Mouse (Mus musculus) midbrain, embryonic 12.5 days (tissue): ENCODE results near the gene Mex3a. TPM values are rescaled to one million over a fixed set of nuclear protein-coding genes. Genes with fewer than 3 reads are reported as not detected.
A peak's percentile ranks its signal among the peaks of the same experiment; 100 is the strongest.

Experiments used
- ATAC-seq: fragments of 200-750 bp; cut with Nextera tagmentation; 2 replicates; pipeline ENCODE4 v1.8.0; 2017; ENCODE audit warnings: low read depth, moderate TSS enrichment, moderate library complexity; ENCODE audit not compliant: low FRiP score
- H3K27ac ChIP-seq: fragments of 300-500 bp; sonication (generic); replicated peaks from 2 replicates; pipeline ENCODE4 v1.5.1; 2016; ENCODE audit warnings: mild to moderate bottlenecking
- H3K27me3 ChIP-seq: fragments of 300-500 bp; sonication (generic); 2 replicates; pipeline ENCODE4 v1.6.1; 2016; ENCODE audit warnings: mild to moderate bottlenecking
- H3K36me3 ChIP-seq: fragments of 300-500 bp; sonication (generic); 2 replicates; pipeline ENCODE4 v1.6.1; 2016
- H3K4me1 ChIP-seq: fragments of 300-500 bp; sonication (generic); 2 replicates; pipeline ENCODE4 v1.6.1; 2016
- H3K4me2 ChIP-seq: fragments of 300-500 bp; sonication (generic); replicated peaks from 2 replicates; pipeline ENCODE4 v1.6.1; 2016; ENCODE audit warnings: mild to moderate bottlenecking, moderate library complexity
- H3K4me3 ChIP-seq: fragments of 300-500 bp; sonication (generic); 2 replicates; pipeline ENCODE4 v1.5.1; 2016; ENCODE audit warnings: mild to moderate bottlenecking
- H3K9ac ChIP-seq: fragments of 300-500 bp; sonication (generic); replicated peaks from 2 replicates; pipeline ENCODE4 v1.6.1; 2016; ENCODE audit warnings: mild to moderate bottlenecking, moderate library complexity
- H3K9me3 ChIP-seq: fragments of 300-500 bp; sonication (generic); 2 replicates; pipeline ENCODE4 v1.6.1; 2016; ENCODE audit warnings: mild to moderate bottlenecking
- WGBS: fragments of 180-500 bp; shearing (Covaris S2); methylation state at CpG from one replicate; pipeline ENCODE4 v1.1.7; 2016; 5-methylcytosine and 5-hydroxymethylcytosine counted together
- polyA plus RNA-seq: library from polyadenylated mRNA; unstranded; fragments of >200 nt; fragmentation: Nextera tagmentation; extraction: Ambion mirVana; gene quantifications from 2 replicates; pipeline ENCODE4 v1.2.1, GENCODE M21; 2016

Gene Mex3a
- polyA plus RNA-seq, 1 experiment from 2014 or later = 47.8 TPM

- peak overlapping the region; percentile 99 for H3K27ac ChIP-seq
- peak; percentile 85 for ATAC-seq
- WGBS = 1% methylated on average over 46 of the region's 63 CpGs
- H3K9me3 ChIP-seq = no peaks in the 10 kb centered on the region
- H3K27me3 ChIP-seq = no peaks in the 10 kb centered on the region
- H3K4me1 ChIP-seq = peaks cover 63% of the 10 kb centered on the region
- peak overlapping the region; percentile 96 for H3K4me3 ChIP-seq
- H3K36me3 ChIP-seq = peaks cover 12% of the 10 kb centered on the region
- peak overlapping the region; percentile 100 for H3K9ac ChIP-seq
- peak overlapping the region; percentile 95 for H3K4me2 ChIP-seq
Observed at GRCm38 (mm10) chr3:88531348-88532298, 572 bp upstream of the Mex3a start.

GRCm38 (mm10) chr3:88532689-88533511, 705 bp downstream of the Mex3a start:
- peak overlapping the region; percentile 100 for H3K9ac ChIP-seq
- H3K4me3 ChIP-seq = peak overlapping the region; percentile 96
- H3K4me1 ChIP-seq = peaks cover 65% of the 10 kb centered on the region
- H3K36me3 ChIP-seq = peaks cover 25% of the 10 kb centered on the region
- peak; percentile 24 for ATAC-seq
- no peaks in the 10 kb centered on the region for H3K9me3 ChIP-seq
- H3K4me2 ChIP-seq = peak overlapping the region; percentile 96
- peak overlapping the region; percentile 99 for H3K27ac ChIP-seq
- no peaks in the 10 kb centered on the region for H3K27me3 ChIP-seq
- under 1% methylated on average over 40 of the region's 40 CpGs for WGBS

- H3K9ac ChIP-seq = peak overlapping the region; percentile 100
- peak overlapping the region; percentile 99 for H3K27ac ChIP-seq
- 0% methylated on average over 5 of the region's 5 CpGs for WGBS
- no peaks in the 10 kb centered on the region for H3K27me3 ChIP-seq
- no peaks in the 10 kb centered on the region for H3K9me3 ChIP-seq
- ATAC-seq = no peak
- peak overlapping the region; percentile 96 for H3K4me3 ChIP-seq
- peaks cover 66% of the 10 kb centered on the region for H3K4me1 ChIP-seq
- H3K36me3 ChIP-seq = peaks cover 33% of the 10 kb centered on the region
- H3K4me2 ChIP-seq = peak overlapping the region; percentile 96
Observed at GRCm38 (mm10) chr3:88533706-88534105, 1.5 kb downstream of the Mex3a start.

GRCm38 (mm10) chr3:88535005-88535404, 2.8 kb downstream of the Mex3a start:
- ATAC-seq = no peak
- WGBS = 0% methylated on average over 3 of the region's 3 CpGs
- H3K9me3 ChIP-seq = no peaks in the 10 kb centered on the region
- peak overlapping the region; percentile 99 for H3K27ac ChIP-seq
- peaks cover 36% of the 10 kb centered on the region for H3K36me3 ChIP-seq
- H3K9ac ChIP-seq = peak overlapping the region; percentile 100
- peak overlapping the region; percentile 96 for H3K4me2 ChIP-seq
- H3K4me1 ChIP-seq = peaks cover 63% of the 10 kb centered on the region
- peak overlapping the region; percentile 96 for H3K4me3 ChIP-seq
- no peaks in the 10 kb centered on the region for H3K27me3 ChIP-seq

- Histone ChIP-seq H3K4me1 (peaks cover 63% of the 10 kb centered on the region), H3K4me3 (peak overlapping the region; percentile 96), H3K9ac (peak overlapping the region; percentile 100), H3K27me3 (no peaks in the 10 kb centered on the region), H3K36me3 (peaks cover 41% of the 10 kb centered on the region), H3K9me3 (no peaks in the 10 kb centered on the region), H3K4me2 (peak overlapping the region; percentile 96), H3K27ac (peak overlapping the region; percentile 99)
- ATAC-seq = no peak
- WGBS = 24% methylated on average over 4 of the region's 4 CpGs
Observed at GRCm38 (mm10) chr3:88535527-88535926, 3.3 kb downstream of the Mex3a start.

GRCm38 (mm10) chr3:88536103-88536930, 4.1 kb downstream of the Mex3a start:
- no peak for ATAC-seq
- H3K9ac ChIP-seq = peak overlapping the region; percentile 100
- no peaks in the 10 kb centered on the region for H3K27me3 ChIP-seq
- H3K9me3 ChIP-seq = no peaks in the 10 kb centered on the region
- H3K36me3 ChIP-seq = peaks cover 45% of the 10 kb centered on the region
- 5% methylated on average over 64 of the region's 64 CpGs for WGBS
- H3K4me3 ChIP-seq = peak overlapping the region; percentile 96
- H3K27ac ChIP-seq = peak overlapping the region; percentile 99
- peaks cover 68% of the 10 kb centered on the region for H3K4me1 ChIP-seq
- peak overlapping the region; percentile 96 for H3K4me2 ChIP-seq

- peak overlapping the region; percentile 99 for H3K27ac ChIP-seq
- ATAC-seq = no peak
- H3K36me3 ChIP-seq = peaks cover 45% of the 10 kb centered on the region
Observed at GRCm38 (mm10) chr3:88537146-88537545, 5.0 kb downstream of the Mex3a start.

GRCm38 (mm10) chr3:88538271-88539145, 6.3 kb downstream of the Mex3a start:
- Histone ChIP-seq H3K4me1 (peaks cover 70% of the 10 kb centered on the region), H3K27ac (peak overlapping the region; percentile 99), H3K27me3 (no peaks in the 10 kb centered on the region), H3K36me3 (peaks cover 45% of the 10 kb centered on the region), H3K9me3 (no peaks in the 10 kb centered on the region), H3K4me3 (peak overlapping the region; percentile 24), H3K9ac (peak overlapping the region; percentile 100), H3K4me2 (peak overlapping the region; percentile 96)
- WGBS = 13% methylated on average over 9 of the region's 9 CpGs
- ATAC-seq = peak; percentile 10; the same call in 1 of the 2 replicates

More at GRCm38 (mm10) chr3:88537146-88537545, 5.0 kb downstream of the Mex3a start:
- whole genome bisulfite sequencing = 53% methylated on average over 6 of the region's 6 CpGs
- Histone ChIP-seq H3K27me3 (no peaks in the 10 kb centered on the region), H3K4me1 (peaks cover 70% of the 10 kb centered on the region), H3K9ac (peak overlapping the region; percentile 100), H3K4me2 (peak overlapping the region; percentile 96), H3K4me3 (peak overlapping the region; percentile 96), H3K9me3 (no peaks in the 10 kb centered on the region)

GRCm38 (mm10) chr3:88539397-88539796, 7.2 kb downstream of the Mex3a start:
- Histone ChIP-seq H3K27ac (peak overlapping the region; percentile 65), H3K9me3 (no peaks in the 10 kb centered on the region), H3K4me1 (peaks cover 66% of the 10 kb centered on the region), H3K9ac (peak overlapping the region; percentile 31; the same call in 1 of the 2 replicates), H3K27me3 (no peaks in the 10 kb centered on the region), H3K36me3 (peaks cover 45% of the 10 kb centered on the region), H3K4me2 (peak overlapping the region; percentile 37), H3K4me3 (peak overlapping the region; percentile 21)
- WGBS = 4% methylated on average over 3 of the region's 3 CpGs
- peak; percentile 61 for ATAC-seq

GRCm38 (mm10) chr3:88540085-88540484, 7.9 kb downstream of the Mex3a start:
- ATAC-seq = no peak
- WGBS = 48% methylated on average over 5 of the region's 5 CpGs
- H3K4me3 ChIP-seq = no peak overlapping the region
- H3K9me3 ChIP-seq = no peaks in the 10 kb centered on the region
- H3K4me1 ChIP-seq = peaks cover 59% of the 10 kb centered on the region
- H3K4me2 ChIP-seq = peak overlapping the region; percentile 12; the same call in 1 of the 2 replicates
- peak overlapping the region; percentile 40 for H3K9ac ChIP-seq
- no peaks in the 10 kb centered on the region for H3K27me3 ChIP-seq
- peak overlapping the region; percentile 65 for H3K27ac ChIP-seq
- H3K36me3 ChIP-seq = peaks cover 45% of the 10 kb centered on the region
